ENCODE assay signal across 12 mouse cellular contexts in the genomic region with DNA sequence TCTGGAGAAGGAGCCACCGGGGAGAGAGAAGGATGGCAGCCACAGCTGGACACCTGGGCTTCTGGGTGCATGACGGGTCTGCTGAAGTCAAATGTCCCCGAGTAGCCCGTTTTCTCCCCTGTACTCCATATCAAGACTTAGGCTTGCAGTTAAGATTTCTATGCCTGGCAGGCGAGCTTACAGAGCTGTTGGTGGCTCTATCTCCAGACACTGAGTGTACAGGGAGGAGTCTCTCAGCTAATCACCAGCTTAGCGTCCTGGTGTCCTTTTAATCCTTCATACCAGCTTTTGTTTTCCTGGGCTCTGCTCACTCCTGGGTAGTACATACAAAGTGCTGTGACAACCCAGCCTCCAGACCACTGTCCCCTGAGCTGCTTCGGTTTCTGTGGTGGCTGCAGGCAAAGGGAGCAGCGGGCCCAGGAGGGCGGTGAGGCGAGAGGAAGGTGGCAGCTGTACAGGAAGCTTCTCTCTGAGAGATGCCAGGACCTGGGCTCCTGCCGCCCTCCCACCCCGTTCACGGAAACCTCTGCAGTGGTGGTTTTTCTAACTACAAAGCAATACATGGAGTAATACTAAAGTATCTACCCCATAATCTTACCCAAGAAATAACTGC.
DNase-seq lines count a peak whose midpoint lies in the region; ATAC-seq and TF ChIP-seq lines count a peak whose summit lies in the region.
"Had no signal": no experiment of that assay in that cellular context is flagged by ENCODE, and none has a peak within 500 bp of the region (broad histone marks: within the 10 kb centered on the region; RNA-seq: fewer than 3 reads in every experiment).

No protein-coding gene starts in this region.

- intact Hi-C loops in heart, postnatal 25 days (cut with DNase I): loop anchor here (5.0 kb wide), 1 partner anchor 49 kb away; no protein-coding TSS in a partner anchor

- no peaks in the 10 kb centered on the region for H3K27me3 ChIP-seq in heart, embryonic 13.5 days (replicated peaks)
- H3K27me3 ChIP-seq in embryonic facial prominence, embryonic 15.5 days: no peaks in the 10 kb centered on the region
- H3K27me3 ChIP-seq: CH12.LX; limb, embryonic 12.5 days had no signal

- peak overlapping the region; percentile 68 for H3K9ac ChIP-seq in heart, embryonic 13.5 days
- no peak overlapping the region for H3K9ac ChIP-seq in embryonic facial prominence, embryonic 15.5 days
- H3K9ac ChIP-seq: limb, embryonic 12.5 days had no signal

- DNase-seq in heart, postnatal 25 days (ENCODE audit: low spot score): no peak
- DNase-seq in cerebellum, postnatal 10 days: peak; percentile 59 to 65
- no peak for DNase-seq in spleen, postnatal 14 days (ENCODE audit: low spot score in 2 of 2)
- no peak for DNase-seq in layer of hippocampus, adult 2 months (ENCODE audit: low spot score in 2 of 2)
- no peak for DNase-seq in ovary, postnatal 14 days (ENCODE audit: low spot score)
- DNase-seq: gastrocnemius, postnatal 25 days; right cerebral cortex, adult 18-20 months had no signal

- H3K4me2 ChIP-seq in heart, embryonic 13.5 days: peak overlapping the region; percentile 22
- H3K4me2 ChIP-seq in embryonic facial prominence, embryonic 15.5 days (replicated peaks): no peak overlapping the region
- H3K4me2 ChIP-seq: limb, embryonic 12.5 days had no signal

- H3K4me1 ChIP-seq in heart, embryonic 13.5 days: peaks cover 56% of the 10 kb centered on the region
- H3K4me1 ChIP-seq in embryonic facial prominence, embryonic 15.5 days: peaks cover 39% of the 10 kb centered on the region

- peaks cover 58% of the 10 kb centered on the region for H3K36me3 ChIP-seq in heart, embryonic 13.5 days
- H3K36me3 ChIP-seq in embryonic facial prominence, embryonic 15.5 days: no peaks in the 10 kb centered on the region

- 38% methylated on average over 13 of the region's 13 CpGs for WGBS in heart, embryonic 13.5 days
- WGBS in embryonic facial prominence, embryonic 15.5 days: 49% methylated on average over 13 of the region's 13 CpGs

- peak overlapping the region; percentile 81 for H3K27ac ChIP-seq in heart, embryonic 13.5 days (replicated peaks)
- H3K27ac ChIP-seq in embryonic facial prominence, embryonic 15.5 days (replicated peaks): 0 out of 2 replicates have a peak overlapping the region, but pooled peaks have one; percentile 17
- H3K27ac ChIP-seq in layer of hippocampus, adult 2 months: no peak overlapping the region
- H3K27ac ChIP-seq: limb, embryonic 12.5 days had no signal

- H3K4me3 ChIP-seq in heart, embryonic 13.5 days: no peak overlapping the region
- H3K4me3 ChIP-seq in embryonic facial prominence, embryonic 15.5 days (replicated peaks): no peak overlapping the region
- no peak overlapping the region for H3K4me3 ChIP-seq in layer of hippocampus, adult 2 months
- H3K4me3 ChIP-seq: limb, embryonic 12.5 days had no signal

- H3K9me3 ChIP-seq in heart, embryonic 13.5 days: no peaks in the 10 kb centered on the region
- no peaks in the 10 kb centered on the region for H3K9me3 ChIP-seq in embryonic facial prominence, embryonic 15.5 days (replicated peaks)
- H3K9me3 ChIP-seq: limb, embryonic 12.5 days had no signal

- ATAC-seq in heart, embryonic 13.5 days (ENCODE audit: extremely low read depth, insufficient number of reproducible peaks, low FRiP score, low TSS enrichment): no peak
- ATAC-seq in embryonic facial prominence, embryonic 15.5 days (ENCODE audit: insufficient number of reproducible peaks, low FRiP score, low TSS enrichment, low read depth): no peak
- peak; percentile 92 for ATAC-seq in megakaryocyte progenitor cell, adult 5-6 weeks (replicated peaks; ENCODE audit: poor library complexity)

- no peak for TF ChIP-seq CTCF in layer of hippocampus, adult 2 months (conservative IDR thresholded peaks at IDR 0.05)

Comparison
In these comparisons a context has a peak if more than half of its experiments do, and no peak if none do; other contexts are left out.
1. DNase-seq: peak in cerebellum, postnatal 10 days (2 of 2); none in heart, postnatal 25 days (single experiment), spleen, postnatal 14 days (0 of 2), layer of hippocampus, adult 2 months (0 of 2) and ovary, postnatal 14 days (single experiment).